Mouse (Mus musculus) liver, postnatal 0 days (tissue): ENCODE results near the gene Xpa. TPM values are rescaled to one million over a fixed set of nuclear protein-coding genes. Genes with fewer than 3 reads are reported as not detected.
"Not testable (repeated sequence)": the region's sequence is repeated elsewhere in the genome, so short reads cannot be mapped to it uniquely, and the experiment has no call there.

Source experiments
- ATAC-seq: fragments of 200-750 bp; cut with Nextera tagmentation; 2 replicates; pipeline ENCODE4 v1.8.0; 2017; ENCODE audit warnings: mild to moderate bottlenecking, moderate library complexity
- DNase-seq: peaks from one replicate; pipeline ENCODE4 v3.0.0-alpha.2; 2016
- H3K27ac ChIP-seq: fragments of 300-500 bp; sonication (generic); 2 replicates; pipeline ENCODE4 v1.5.1; 2014; ENCODE audit warnings: antibody characterized with exemption, moderate library complexity, mild to moderate bottlenecking, low read depth
- H3K27me3 ChIP-seq: fragments of 300-500 bp; sonication (generic); 2 replicates; pipeline ENCODE4 v1.6.1; 2014; ENCODE audit warnings: low read length, control low read depth, mixed read lengths; ENCODE audit not compliant: insufficient read depth
- H3K36me3 ChIP-seq: fragments of 300-500 bp; sonication (generic); replicated peaks from 2 replicates; pipeline ENCODE4 v1.6.1; 2014; ENCODE audit warnings: mild to moderate bottlenecking, control low read depth, low read length, moderate library complexity, mixed read lengths; ENCODE audit not compliant: insufficient read depth
- H3K4me1 ChIP-seq: fragments of 300-500 bp; sonication (generic); 2 replicates; pipeline ENCODE4 v1.6.1; 2014; ENCODE audit warnings: antibody characterized with exemption, mild to moderate bottlenecking, control low read depth; ENCODE audit not compliant: insufficient read depth
- H3K4me2 ChIP-seq: fragments of 300-500 bp; sonication (generic); 2 replicates; pipeline ENCODE4 v1.6.1; 2014; ENCODE audit warnings: low read depth, mild to moderate bottlenecking, low read length, moderate library complexity, mixed read lengths
- H3K4me3 ChIP-seq: fragments of 300-500 bp; sonication (generic); 2 replicates; pipeline ENCODE4 v1.5.1; 2014; ENCODE audit warnings: low read depth, low read length
- H3K9ac ChIP-seq: fragments of 300-500 bp; sonication (generic); replicated peaks from 2 replicates; pipeline ENCODE4 v1.6.1; 2014; ENCODE audit warnings: mild to moderate bottlenecking, moderate library complexity
- H3K9me3 ChIP-seq: fragments of 300-500 bp; sonication (generic); 2 replicates; pipeline ENCODE4 v1.6.1; 2016; ENCODE audit warnings: mild to moderate bottlenecking, control low read depth, low read length, mixed read lengths
- CTCF ChIP-seq: sonication (generic); IDR thresholded peaks from 2 replicates; pipeline ENCODE4 v1.5.1; 2016; ENCODE audit warnings: antibody characterized with exemption, low read depth
- EP300 ChIP-seq: IDR thresholded peaks from 2 replicates; pipeline ENCODE4 v1.6.1; 2016; ENCODE audit warnings: antibody characterized with exemption, low read depth, mild to moderate bottlenecking
- WGBS: fragments of 180-500 bp; shearing (Covaris S2); extraction: QIAGEN DNeasy Blood & Tissue Kit; methylation state at CpG from one replicate; pipeline ENCODE4 v1.1.7; 2014; ENCODE audit not compliant: insufficient replicate concordance; 5-methylcytosine and 5-hydroxymethylcytosine counted together
- polyA plus RNA-seq: library from polyadenylated mRNA; unstranded; fragments of >200 nt; fragmentation: Nextera tagmentation; extraction: Ambion mirVana; gene quantifications from 2 replicates; pipeline ENCODE4 v1.2.1, GENCODE M21; 2015

Gene Xpa
- polyA plus RNA-seq, 1 experiment from 2014 or later: 15.3 TPM

GRCm38 (mm10) chr4:46201834-46202561 lies 5.9 kb upstream of the Xpa start:
- TF ChIP-seq CTCF (peak; percentile 87), EP300 (no peak)
- peaks cover under 1% of the 10 kb centered on the region; the same call in 1 of the 2 replicates for H3K4me1 ChIP-seq
- H3K4me2 ChIP-seq: no peak overlapping the region
- DNase-seq (peak; percentile 68), ATAC-seq (peak; percentile 67)
- H3K4me3 ChIP-seq: no peak overlapping the region
- no peaks in the 10 kb centered on the region for H3K36me3 ChIP-seq
- peaks cover 13% of the 10 kb centered on the region for H3K27me3 ChIP-seq
- H3K9me3 ChIP-seq: no peaks in the 10 kb centered on the region
- H3K9ac ChIP-seq: no peak overlapping the region
- WGBS: 5% methylated on average over 7 of the region's 7 CpGs
- H3K27ac ChIP-seq: no peak overlapping the region

- Histone ChIP-seq H3K9ac (no peak overlapping the region), H3K9me3 (no peaks in the 10 kb centered on the region), H3K27me3 (peaks cover 13% of the 10 kb centered on the region), H3K27ac (no peak overlapping the region), H3K4me1 (peaks cover 14% of the 10 kb centered on the region), H3K4me2 (no peak overlapping the region), H3K36me3 (no peaks in the 10 kb centered on the region), H3K4me3 (no peak overlapping the region)
- ATAC-seq (no peak), DNase-seq (no peak)
- 63% methylated on average over 5 of the region's 5 CpGs for WGBS
- no peak for TF ChIP-seq CTCF
- TF ChIP-seq EP300: no peak
These were observed 2.0 kb upstream of the Xpa start for GRCm38 (mm10) chr4:46198064-46198463.

- H3K36me3 ChIP-seq: no peaks in the 10 kb centered on the region; the same call in 1 of the 2 replicates
- TF ChIP-seq CTCF (no peak), EP300 (no peak)
- 39% methylated on average over 6 of the region's 6 CpGs for WGBS
- peak overlapping the region; percentile 87 for H3K27ac ChIP-seq
- H3K4me1 ChIP-seq: peaks cover 14% of the 10 kb centered on the region
- peak overlapping the region; percentile 95 for H3K4me3 ChIP-seq
- no peaks in the 10 kb centered on the region for H3K9me3 ChIP-seq
- H3K4me2 ChIP-seq: peak overlapping the region; percentile 92
- ATAC-seq (peak; percentile 35), DNase-seq (no peak)
- peaks cover 6% of the 10 kb centered on the region; the same call in 1 of the 2 replicates for H3K27me3 ChIP-seq
- peak overlapping the region; percentile 93 for H3K9ac ChIP-seq
These were observed 402 bp upstream of the Xpa start for GRCm38 (mm10) chr4:46196513-46196912.

- H3K4me2 ChIP-seq, ATAC-seq, H3K9me3 ChIP-seq, H3K9ac ChIP-seq, H3K27ac ChIP-seq, DNase-seq, H3K27me3 ChIP-seq, H3K4me3 ChIP-seq: not testable (repeated sequence)
- Histone ChIP-seq H3K36me3 (peaks cover 18% of the 10 kb centered on the region), H3K4me1 (peaks cover 14% of the 10 kb centered on the region)
- TF ChIP-seq CTCF: peak; percentile 48
These were observed 4.1 kb downstream of the Xpa start for GRCm38 (mm10) chr4:46192011-46192410.

- H3K4me2 ChIP-seq: no peak overlapping the region
- 71% methylated on average over 3 of the region's 3 CpGs for WGBS
- H3K36me3 ChIP-seq: peaks cover 56% of the 10 kb centered on the region
- H3K27me3 ChIP-seq: no peaks in the 10 kb centered on the region
- no peaks in the 10 kb centered on the region for H3K9me3 ChIP-seq
- TF ChIP-seq CTCF (no peak), EP300 (no peak)
- no peaks in the 10 kb centered on the region for H3K4me1 ChIP-seq
- ATAC-seq (peak; percentile 41; the same call in 1 of the 2 replicates), DNase-seq (no peak)
- no peak overlapping the region for H3K27ac ChIP-seq
- H3K9ac ChIP-seq: no peak overlapping the region
- H3K4me3 ChIP-seq: no peak overlapping the region
These were observed 9.6 kb downstream of the Xpa start for GRCm38 (mm10) chr4:46186466-46186865.

- Histone ChIP-seq H3K27ac (no peak overlapping the region), H3K27me3 (no peaks in the 10 kb centered on the region), H3K4me2 (no peak overlapping the region), H3K9me3 (no peaks in the 10 kb centered on the region), H3K4me1 (no peaks in the 10 kb centered on the region), H3K9ac (no peak overlapping the region), H3K36me3 (peaks cover 62% of the 10 kb centered on the region), H3K4me3 (no peak overlapping the region)
- no peak for TF ChIP-seq CTCF
- TF ChIP-seq EP300: no peak
- 84% methylated on average over 9 of the region's 9 CpGs for WGBS
- ATAC-seq (no peak), DNase-seq (no peak)
These were observed 10.2 kb downstream of the Xpa start for GRCm38 (mm10) chr4:46185890-46186289.
